Mouse (Mus musculus): ENCODE measurements around the gene Btg1. TPM values are rescaled to one million over a fixed set of nuclear protein-coding genes. Genes with fewer than 3 reads are reported as not detected.

Gene Btg1
- total and polyA plus RNA-seq, 2 experiments from 2014 or later, result 24.7 to 28.7 TPM

DNA sequence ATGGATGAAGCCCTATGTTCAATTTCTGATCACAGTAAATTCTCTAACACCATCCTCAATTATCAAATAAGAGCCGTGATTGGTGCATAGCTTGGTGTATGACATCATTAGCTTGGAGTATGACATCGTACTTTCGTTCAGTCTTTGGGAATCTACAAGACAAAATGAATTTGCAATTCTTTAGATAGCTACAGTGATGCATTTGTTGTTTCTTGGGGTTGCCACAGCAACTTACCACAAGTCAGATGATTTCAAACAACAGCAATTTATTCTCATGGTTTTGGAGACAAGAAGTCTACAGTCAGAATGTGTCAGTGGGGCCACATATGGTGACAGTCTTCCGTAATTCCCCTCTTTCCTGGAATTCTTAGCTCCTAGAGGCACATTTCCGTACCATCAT, 27.0 kb upstream of the Btg1 start:
- TF ChIP-seq EP300 (IDR thresholded peaks at IDR 0.05; ENCODE audit: low read depth) (no peak), CTCF (IDR thresholded peaks at IDR 0.05; ENCODE audit: low read depth) (no peak)
- Histone ChIP-seq H3K27me3 (ENCODE audit: control insufficient read depth, insufficient read depth, low read length) (no peaks in the 10 kb centered on the region), H3K4me3 (ENCODE audit: low read depth, low read length) (no peak overlapping the region), H3K27ac (ENCODE audit: low read depth) (no peak overlapping the region), H3K4me2 (ENCODE audit: low read depth, low read length) (no peak overlapping the region), H3K4me1 (ENCODE audit: control insufficient read depth, insufficient read depth) (no peaks in the 10 kb centered on the region), H3K9me3 (replicated peaks; ENCODE audit: control insufficient read depth, low read length) (no peaks in the 10 kb centered on the region), H3K36me3 (replicated peaks; ENCODE audit: control insufficient read depth, insufficient read depth, low read length) (no peaks in the 10 kb centered on the region), H3K9ac (replicated peaks; ENCODE audit: low read depth, low read length) (no peak overlapping the region)
- WGBS, result 75% methylated on average over 5 of the region's 5 CpGs
- no peak for ATAC-seq (ENCODE audit: insufficient read depth, low read depth)
- no peak for DNase-seq (ENCODE audit: low spot score)

GRCm38 (mm10) chr10:96592089-96592488, 24.7 kb upstream of the Btg1 start:
- DNase-seq (ENCODE audit: low spot score) (no peak), ATAC-seq (ENCODE audit: insufficient read depth, low read depth) (no peak)
- 69% methylated on average over 1 of the region's 2 CpGs for WGBS
- H3K4me3 ChIP-seq (ENCODE audit: low read depth, low read length), result no peak overlapping the region
- no peak overlapping the region for H3K4me2 ChIP-seq (ENCODE audit: low read depth, low read length)
- no peak overlapping the region for H3K9ac ChIP-seq (replicated peaks; ENCODE audit: low read depth, low read length)
- H3K27me3 ChIP-seq (ENCODE audit: control insufficient read depth, insufficient read depth, low read length), result no peaks in the 10 kb centered on the region
- no peak overlapping the region for H3K27ac ChIP-seq (ENCODE audit: low read depth)
- H3K4me1 ChIP-seq (ENCODE audit: control insufficient read depth, insufficient read depth), result no peaks in the 10 kb centered on the region
- TF ChIP-seq CTCF (IDR thresholded peaks at IDR 0.05; ENCODE audit: low read depth) (no peak), EP300 (IDR thresholded peaks at IDR 0.05; ENCODE audit: low read depth) (no peak)
- H3K36me3 ChIP-seq (replicated peaks; ENCODE audit: control insufficient read depth, insufficient read depth, low read length), result no peaks in the 10 kb centered on the region
- no peaks in the 10 kb centered on the region for H3K9me3 ChIP-seq (replicated peaks; ENCODE audit: control insufficient read depth, low read length)

- H3K9ac ChIP-seq (replicated peaks; ENCODE audit: low read depth, low read length), result no peak overlapping the region
- WGBS, result 81% methylated on average over 10 of the region's 10 CpGs
- DNase-seq (ENCODE audit: low spot score), result no peak
These were observed 21.2 kb upstream of the Btg1 start for GRCm38 (mm10) chr10:96595435-96596132.

GRCm38 (mm10) chr10:96596411-96596810, 20.4 kb upstream of the Btg1 start:
- no peak overlapping the region for H3K27ac ChIP-seq (ENCODE audit: low read depth)
- no peaks in the 10 kb centered on the region for H3K36me3 ChIP-seq (replicated peaks; ENCODE audit: control insufficient read depth, insufficient read depth, low read length)
- ATAC-seq (ENCODE audit: insufficient read depth, low read depth), result no peak
- no peaks in the 10 kb centered on the region for H3K9me3 ChIP-seq (replicated peaks; ENCODE audit: control insufficient read depth, low read length)
- no peak for DNase-seq (ENCODE audit: low spot score)
- H3K27me3 ChIP-seq (ENCODE audit: control insufficient read depth, insufficient read depth, low read length), result no peaks in the 10 kb centered on the region
- 92% methylated on average over 7 of the region's 7 CpGs for WGBS
- no peak overlapping the region for H3K9ac ChIP-seq (replicated peaks; ENCODE audit: low read depth, low read length)
- H3K4me1 ChIP-seq (ENCODE audit: control insufficient read depth, insufficient read depth), result no peaks in the 10 kb centered on the region
- H3K4me2 ChIP-seq (ENCODE audit: low read depth, low read length), result no peak overlapping the region
- no peak overlapping the region for H3K4me3 ChIP-seq (ENCODE audit: low read depth, low read length)
- no peak for TF ChIP-seq EP300 (IDR thresholded peaks at IDR 0.05; ENCODE audit: low read depth)
- no peak for TF ChIP-seq CTCF (IDR thresholded peaks at IDR 0.05; ENCODE audit: low read depth)

More at GRCm38 (mm10) chr10:96595435-96596132, 21.2 kb upstream of the Btg1 start:
- Histone ChIP-seq H3K27me3 (ENCODE audit: control insufficient read depth, insufficient read depth, low read length) (no peaks in the 10 kb centered on the region), H3K4me3 (ENCODE audit: low read depth, low read length) (no peak overlapping the region), H3K4me1 (ENCODE audit: control insufficient read depth, insufficient read depth) (no peaks in the 10 kb centered on the region), H3K27ac (ENCODE audit: low read depth) (no peak overlapping the region), H3K4me2 (ENCODE audit: low read depth, low read length) (no peak overlapping the region), H3K9me3 (replicated peaks; ENCODE audit: control insufficient read depth, low read length) (no peaks in the 10 kb centered on the region), H3K36me3 (replicated peaks; ENCODE audit: control insufficient read depth, insufficient read depth, low read length) (no peaks in the 10 kb centered on the region)
- ATAC-seq (ENCODE audit: insufficient read depth, low read depth), result no peak
- TF ChIP-seq EP300 (IDR thresholded peaks at IDR 0.05; ENCODE audit: low read depth) (no peak), CTCF (IDR thresholded peaks at IDR 0.05; ENCODE audit: low read depth) (no peak)

DNA sequence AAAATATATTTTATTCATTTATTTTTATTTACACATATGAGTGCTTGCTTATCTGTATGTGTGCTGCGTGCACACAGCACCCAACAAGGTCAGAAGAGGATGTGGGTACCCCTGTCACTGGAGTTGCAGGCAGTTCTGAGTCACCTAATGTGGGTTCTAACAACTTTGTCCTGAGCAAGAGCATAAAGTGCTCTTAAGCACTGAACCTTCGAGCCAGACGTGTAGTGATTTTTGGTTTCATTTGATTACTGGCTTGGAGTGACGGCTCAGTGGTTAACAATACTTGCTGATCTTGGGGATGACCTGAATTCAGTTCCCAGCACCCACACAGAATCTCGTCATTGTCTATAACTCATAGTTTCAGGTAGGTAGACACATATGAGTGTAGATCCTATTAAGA, 17.2 kb upstream of the Btg1 start:
- TF ChIP-seq CTCF (IDR thresholded peaks at IDR 0.05; ENCODE audit: low read depth) (no peak), EP300 (IDR thresholded peaks at IDR 0.05; ENCODE audit: low read depth) (no peak)
- no peak for DNase-seq (ENCODE audit: low spot score)
- Histone ChIP-seq H3K4me3 (ENCODE audit: low read depth, low read length) (no peak overlapping the region), H3K4me1 (ENCODE audit: control insufficient read depth, insufficient read depth) (no peaks in the 10 kb centered on the region), H3K9me3 (replicated peaks; ENCODE audit: control insufficient read depth, low read length) (no peaks in the 10 kb centered on the region), H3K27me3 (ENCODE audit: control insufficient read depth, insufficient read depth, low read length) (no peaks in the 10 kb centered on the region), H3K36me3 (replicated peaks; ENCODE audit: control insufficient read depth, insufficient read depth, low read length) (no peaks in the 10 kb centered on the region), H3K4me2 (ENCODE audit: low read depth, low read length) (no peak overlapping the region), H3K9ac (replicated peaks; ENCODE audit: low read depth, low read length) (no peak overlapping the region), H3K27ac (ENCODE audit: low read depth) (no peak overlapping the region)
- no peak for ATAC-seq (ENCODE audit: insufficient read depth, low read depth)
- 89% methylated on average over 5 of the region's 5 CpGs for WGBS

GRCm38 (mm10) chr10:96601670-96602069, 15.1 kb upstream of the Btg1 start:
- Histone ChIP-seq H3K9ac (replicated peaks; ENCODE audit: low read depth, low read length) (no peak overlapping the region), H3K9me3 (replicated peaks; ENCODE audit: control insufficient read depth, low read length) (no peaks in the 10 kb centered on the region), H3K36me3 (replicated peaks; ENCODE audit: control insufficient read depth, insufficient read depth, low read length) (no peaks in the 10 kb centered on the region), H3K27ac (ENCODE audit: low read depth) (no peak overlapping the region), H3K4me2 (ENCODE audit: low read depth, low read length) (no peak overlapping the region), H3K27me3 (ENCODE audit: control insufficient read depth, insufficient read depth, low read length) (no peaks in the 10 kb centered on the region), H3K4me3 (ENCODE audit: low read depth, low read length) (no peak overlapping the region), H3K4me1 (ENCODE audit: control insufficient read depth, insufficient read depth) (no peaks in the 10 kb centered on the region)
- no peak for DNase-seq (ENCODE audit: low spot score)
- 88% methylated on average over 4 of the region's 4 CpGs for WGBS
- TF ChIP-seq CTCF (IDR thresholded peaks at IDR 0.05; ENCODE audit: low read depth), result no peak
- no peak for TF ChIP-seq EP300 (IDR thresholded peaks at IDR 0.05; ENCODE audit: low read depth)
- ATAC-seq (ENCODE audit: insufficient read depth, low read depth), result no peak
